Mouse (Mus musculus) testis, adult 2 months (tissue): Measurements from ENCODE around the gene Atp6v0c.

Source experiments
- CTCF ChIP-seq: fragments of 200-500 bp; IDR thresholded peaks from 2 replicates; pipeline ENCODE4 v1.5.1; 2012; ENCODE audit warnings: low read depth, mild to moderate bottlenecking, inconsistent platforms, low read length, moderate library complexity; ENCODE audit not compliant: control insufficient read depth, insufficient read depth, insufficient replicate concordance
- POLR2A ChIP-seq: fragments of 200-500 bp; IDR thresholded peaks from 2 replicates; pipeline ENCODE4 v1.6.1; 2012; ENCODE audit warnings: low read depth, mild to moderate bottlenecking, inconsistent platforms, low read length, moderate library complexity; ENCODE audit not compliant: control insufficient read depth

DNA sequence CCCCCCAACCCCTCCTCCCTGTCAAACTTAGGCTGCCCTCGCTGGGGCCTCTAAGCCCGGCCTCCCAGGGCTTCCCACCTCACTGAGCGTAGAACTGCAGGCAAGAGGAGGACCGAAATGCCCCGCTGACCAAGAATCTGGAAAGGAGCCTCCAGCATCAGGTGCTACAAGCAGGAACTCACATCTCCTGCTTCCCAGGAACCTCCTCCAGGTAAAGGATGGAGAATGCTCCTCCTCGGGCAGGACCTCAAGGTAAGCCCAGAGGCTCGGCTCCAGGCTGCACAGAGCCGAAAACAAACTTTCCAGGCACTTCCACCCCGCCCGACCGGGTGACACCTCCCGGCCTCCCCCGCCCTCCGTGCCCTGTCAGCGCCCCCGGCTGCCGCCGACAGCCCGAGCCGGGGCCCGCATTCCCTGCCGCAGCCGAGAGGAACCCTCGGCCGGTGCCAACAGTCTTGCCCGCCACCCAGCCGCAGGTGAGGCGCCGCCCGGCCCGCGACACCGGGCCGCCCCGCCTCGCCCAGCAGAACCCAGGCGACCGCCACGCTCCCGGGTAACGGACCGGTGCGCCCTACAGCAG is 28.6 kb downstream of the Atp6v0c start:
- TF ChIP-seq CTCF (no peak), POLR2A (no peak)
